Mouse (Mus musculus) left cerebral cortex, adult 18-20 months (tissue): ENCODE results near the gene Zeb2. TPM values are rescaled to one million over a fixed set of nuclear protein-coding genes. Genes with fewer than 3 reads are reported as not detected.
A peak's percentile ranks its signal among the peaks of the same experiment; 100 is the strongest.

Experiments
- DNase-seq, 2 experiments: peaks; one replicate each; pipeline ENCODE4 v3.0.0; 2021 to 2022; ENCODE audit warnings: low spot score in 2 of 2, mixed read lengths in 1 of 2
- total RNA-seq, 2 experiments: library from RNA; stranded (reverse); gene quantifications; 2 replicates each; pipeline ENCODE4 v1.2.3; 2021

The Zeb2 gene
- total RNA-seq, 2 experiments from 2014 or later, result 141 to 180 TPM

DNA sequence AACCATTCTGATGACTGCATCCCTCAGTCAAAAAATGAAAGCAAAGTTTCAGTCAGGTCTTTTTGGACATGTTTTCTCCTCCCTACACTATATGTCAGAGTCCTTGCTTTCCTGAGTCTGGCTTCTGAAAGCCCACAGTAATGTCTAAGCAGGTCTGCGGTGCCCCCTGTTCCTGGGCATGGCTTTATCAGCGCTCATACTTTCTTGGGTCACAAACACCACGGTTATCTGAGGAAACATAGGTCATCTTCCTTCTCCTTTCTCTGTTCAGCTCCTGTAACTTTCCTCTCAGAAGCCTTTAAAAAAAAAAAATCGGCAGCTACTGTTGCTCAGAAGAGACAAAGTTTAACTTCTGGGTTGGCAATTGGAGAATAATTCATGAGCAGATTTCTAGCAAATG, 17.2 kb downstream of the Zeb2 start:
- no peak for DNase-seq

DNA sequence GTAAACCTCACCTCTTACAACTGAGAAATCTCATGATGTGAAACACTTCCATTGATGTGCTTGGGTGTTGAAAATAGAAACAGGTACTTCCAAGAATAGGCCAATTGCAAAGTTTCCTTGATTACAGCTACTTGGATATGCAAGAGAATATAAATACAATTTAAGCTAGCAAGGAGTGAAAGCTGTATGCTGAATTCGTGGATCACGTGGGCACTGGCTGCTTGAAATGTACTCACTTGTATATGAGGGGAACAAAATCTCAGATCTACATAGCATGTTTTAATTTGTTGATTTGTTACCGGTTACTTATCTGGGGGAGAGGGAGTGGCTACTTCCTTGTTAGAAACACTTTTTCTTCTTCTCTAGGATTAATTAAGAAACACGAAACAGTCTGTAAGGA, 18.1 kb downstream of the Zeb2 start:
- DNase-seq, result no peak

GRCm38 (mm10) chr2:45097969-45098368, 19.2 kb downstream of the Zeb2 start:
- no peak for DNase-seq

DNA sequence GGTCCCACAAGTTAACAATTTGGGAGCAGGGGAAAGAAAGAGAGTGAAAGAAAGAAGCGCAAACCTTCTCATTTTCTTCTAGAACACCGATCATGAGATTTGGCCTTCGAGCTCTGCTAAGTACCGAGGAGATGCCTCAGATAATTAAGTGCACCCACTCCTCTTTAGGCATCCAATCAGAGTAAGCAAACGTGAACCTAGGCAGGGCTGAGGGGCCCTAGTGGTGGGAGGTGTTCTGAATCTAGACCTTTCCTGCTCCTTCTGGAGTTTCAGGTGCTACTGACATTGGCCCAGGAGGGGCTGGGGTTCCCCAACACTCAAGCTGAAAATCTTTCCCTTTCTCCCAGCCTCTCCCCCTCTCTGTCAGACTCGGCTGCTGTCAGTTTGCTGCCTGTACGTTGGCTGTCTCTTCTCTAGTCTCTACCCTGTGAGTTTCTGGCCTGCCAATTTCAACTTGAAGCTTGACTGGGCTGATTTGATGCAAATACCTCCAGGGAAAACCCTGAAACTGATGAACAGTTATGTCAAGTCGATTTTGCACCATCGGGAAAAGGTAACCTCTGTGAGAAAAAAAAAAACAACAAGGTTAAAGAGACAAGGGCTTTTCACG, 20.5 kb downstream of the Zeb2 start:
- DNase-seq, result no peak

DNA sequence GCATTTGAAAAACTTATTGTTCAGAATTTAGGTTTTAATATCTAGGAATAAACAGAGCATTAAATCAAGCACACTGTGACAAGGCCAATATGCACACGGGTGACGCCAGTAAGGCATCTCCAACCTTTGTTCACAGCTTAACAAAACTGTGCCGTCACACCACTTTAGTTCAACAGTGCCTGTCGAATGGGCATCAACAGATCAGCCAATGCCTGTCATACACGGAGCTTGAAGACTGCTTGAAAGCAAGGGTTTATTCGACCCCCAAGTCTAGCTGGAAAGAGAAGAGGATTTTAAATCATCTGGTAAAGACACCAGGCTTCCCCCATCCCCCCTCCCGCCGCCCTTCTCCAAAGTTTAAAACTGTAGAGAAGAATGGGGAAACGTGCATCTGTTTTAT, 21.4 kb downstream of the Zeb2 start:
- peak in 1 of 2 experiments; percentile 3 for DNase-seq

GRCm38 (mm10) chr2:45094371-45094967, 22.7 kb downstream of the Zeb2 start:
- no peak for DNase-seq

- DNase-seq, result no peak
These were observed 23.7 kb downstream of the Zeb2 start for GRCm38 (mm10) chr2:45093479-45093878.

DNA sequence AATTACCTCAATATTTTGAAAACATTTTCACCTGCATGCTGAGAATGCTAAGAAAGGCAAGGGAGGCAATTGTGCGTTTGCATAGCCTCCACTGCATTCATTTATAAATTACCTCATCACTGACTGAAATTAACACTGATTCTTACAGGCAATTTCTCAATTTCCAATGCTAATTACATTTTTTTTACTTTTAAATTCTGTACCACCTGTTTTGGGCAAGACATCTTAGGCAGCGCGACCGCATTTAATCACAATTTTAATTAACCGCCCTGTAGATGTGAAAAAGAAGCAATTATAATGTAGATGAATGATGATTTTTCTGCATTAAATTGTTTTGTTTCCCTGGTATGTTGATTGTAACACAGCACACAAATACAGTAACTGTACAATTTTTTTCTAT, 24.5 kb downstream of the Zeb2 start:
- DNase-seq, result no peak

DNA sequence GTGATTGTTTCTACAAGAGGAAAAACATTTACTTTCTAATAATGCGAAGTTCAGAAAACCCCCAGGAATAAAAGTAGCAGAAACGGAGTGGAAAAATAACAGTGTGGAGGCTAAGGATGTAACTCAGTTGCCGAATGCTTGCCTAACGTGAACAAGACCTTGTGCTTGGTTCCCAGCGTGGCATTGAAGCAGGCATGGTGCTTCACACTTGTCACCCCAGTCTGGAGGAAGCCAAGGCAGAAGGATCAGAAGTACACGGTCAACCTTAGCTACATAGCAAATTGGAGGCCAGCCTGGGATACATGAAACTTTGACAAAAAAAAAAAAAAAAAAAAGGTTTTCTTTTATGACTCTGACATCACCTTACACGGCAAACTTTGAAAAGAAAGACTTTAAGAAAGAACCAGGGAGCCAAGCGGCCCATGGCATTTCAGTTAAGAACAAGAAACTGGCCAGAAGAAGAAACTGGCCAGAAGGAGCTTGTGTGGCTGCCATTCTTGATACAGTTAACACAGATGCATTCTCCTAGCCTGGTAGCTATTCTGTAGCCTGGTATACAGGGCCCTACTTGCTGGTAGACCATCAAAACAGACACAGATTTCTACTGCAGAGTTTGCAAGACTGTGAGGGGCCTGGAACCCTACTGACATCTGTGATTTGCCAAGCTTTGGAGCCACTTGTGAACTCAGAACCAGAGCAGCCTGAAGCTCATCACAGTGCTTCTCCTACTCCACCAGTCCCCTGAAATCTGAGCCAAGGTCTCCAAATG, 26.5 kb downstream of the Zeb2 start:
- no peak for DNase-seq

GRCm38 (mm10) chr2:45089251-45089530, 28.0 kb downstream of the Zeb2 start:
- DNase-seq, result no peak

DNA sequence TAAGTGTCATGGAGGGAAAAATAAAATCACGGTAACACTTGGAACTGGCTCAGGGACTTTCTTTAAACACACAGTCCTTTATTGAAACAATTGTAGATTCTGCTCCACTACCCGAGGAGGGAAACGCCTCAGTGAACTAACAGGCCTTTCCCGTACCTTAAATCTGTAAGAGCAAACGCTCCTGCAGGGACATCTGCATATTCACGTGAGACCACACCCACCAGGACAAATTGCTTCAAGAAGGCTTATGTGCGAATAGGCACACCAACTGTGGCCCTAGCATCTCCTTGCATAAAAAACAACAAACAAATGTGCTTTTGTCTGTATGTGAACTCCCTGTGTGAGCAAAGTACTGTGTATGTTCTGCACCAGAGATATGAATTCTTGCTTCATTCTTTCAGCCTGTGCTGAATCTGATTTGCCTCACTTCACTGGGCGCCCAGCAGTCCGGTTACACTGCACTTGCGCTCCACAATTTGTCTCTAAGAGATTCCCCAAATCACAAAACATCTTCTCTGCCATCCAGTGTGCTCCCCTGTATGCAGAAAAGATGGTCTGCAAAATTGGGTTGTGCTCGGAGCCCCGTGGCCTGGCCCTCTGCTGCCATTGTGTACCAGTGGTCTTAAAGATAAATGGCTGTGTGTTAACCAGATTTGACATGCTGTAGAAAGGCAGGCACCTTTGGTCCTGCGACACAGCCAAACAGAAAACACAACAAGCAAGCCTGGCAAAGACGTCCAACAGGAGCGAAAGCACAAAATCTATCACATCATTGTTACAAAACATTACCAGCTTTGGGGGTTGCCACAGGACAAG, 28.6 kb downstream of the Zeb2 start:
- DNase-seq, result no peak

DNA sequence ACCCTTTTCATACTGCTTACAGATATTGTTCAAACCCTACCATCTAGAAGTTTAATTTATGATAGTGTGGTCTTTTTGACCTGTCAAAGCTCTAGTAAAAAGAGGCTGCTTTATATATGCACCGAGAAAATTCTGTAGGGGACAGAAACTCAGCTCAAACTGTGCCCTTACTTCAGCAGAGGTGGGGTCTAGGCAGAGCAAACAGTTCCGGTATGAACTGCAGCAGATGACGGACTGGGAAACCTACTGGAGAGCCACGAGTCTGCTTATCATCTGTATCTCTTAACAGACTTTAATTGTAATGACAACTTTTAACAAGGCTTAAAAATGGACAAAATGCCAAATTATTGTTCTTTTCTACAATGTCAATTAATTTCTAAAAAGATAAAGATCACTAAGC, 30.0 kb downstream of the Zeb2 start:
- no peak for DNase-seq

- DNase-seq, result no peak
These were observed 31.5 kb downstream of the Zeb2 start for GRCm38 (mm10) chr2:45085653-45086052.

DNA sequence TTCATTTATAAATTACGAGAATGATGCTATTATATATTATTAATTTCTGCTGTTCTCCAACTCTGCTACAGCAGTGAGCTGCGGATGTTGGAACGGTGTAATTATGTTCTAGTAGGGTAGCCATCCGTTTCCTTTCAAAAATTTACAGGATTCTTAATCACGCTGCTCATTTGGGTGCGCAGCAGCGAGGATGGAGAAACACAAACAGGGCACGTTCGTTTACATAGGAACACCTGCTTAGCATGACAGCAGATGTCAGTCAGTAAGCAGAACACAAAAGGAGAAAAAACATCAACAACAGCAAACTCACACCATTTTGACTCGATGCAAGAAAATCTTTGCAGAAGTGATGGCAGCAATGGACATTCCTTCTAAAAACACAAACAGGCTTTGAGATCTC, 34.2 kb downstream of the Zeb2 start:
- no peak for DNase-seq

DNA sequence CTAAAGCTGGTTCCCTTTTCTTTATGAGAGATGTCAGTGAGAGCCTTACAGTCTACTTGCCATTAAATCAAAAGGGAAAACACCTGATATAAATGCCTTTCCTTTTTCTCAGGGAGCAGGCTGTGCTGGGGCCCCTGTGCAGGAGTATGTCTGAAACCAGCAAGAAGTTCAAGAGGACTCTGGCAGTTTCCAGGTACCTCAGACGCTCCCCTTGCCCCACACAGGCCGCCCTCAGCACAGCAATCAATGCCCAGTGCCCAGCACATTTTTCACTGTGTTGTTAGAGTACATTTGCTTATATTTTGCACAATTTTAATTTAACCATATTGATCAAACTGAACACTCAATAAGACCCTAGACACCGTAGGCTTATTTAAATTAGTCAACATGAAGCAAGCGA, 35.6 kb downstream of the Zeb2 start:
- DNase-seq, result no peak

GRCm38 (mm10) chr2:45077938-45078487, 39.2 kb downstream of the Zeb2 start:
- no peak for DNase-seq

DNA sequence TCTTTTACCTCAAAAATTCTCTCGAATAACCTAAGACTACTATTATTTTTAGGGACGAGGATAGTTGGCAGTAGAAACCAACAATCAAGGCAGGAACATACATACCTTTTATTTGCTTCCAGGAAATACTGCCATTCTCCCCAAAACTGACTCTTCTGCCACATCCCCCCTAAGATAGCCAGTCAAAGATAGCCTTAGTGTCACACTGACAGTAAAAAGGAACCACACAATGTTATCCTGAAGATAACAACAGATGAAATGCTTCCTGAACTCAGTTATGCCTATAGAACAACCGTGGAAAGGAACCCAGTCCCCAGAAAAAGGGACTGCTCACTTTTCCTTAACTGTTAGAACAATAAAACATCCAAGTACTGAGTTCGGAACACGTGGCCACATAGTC, 39.8 kb downstream of the Zeb2 start:
- DNase-seq, result no peak

DNA sequence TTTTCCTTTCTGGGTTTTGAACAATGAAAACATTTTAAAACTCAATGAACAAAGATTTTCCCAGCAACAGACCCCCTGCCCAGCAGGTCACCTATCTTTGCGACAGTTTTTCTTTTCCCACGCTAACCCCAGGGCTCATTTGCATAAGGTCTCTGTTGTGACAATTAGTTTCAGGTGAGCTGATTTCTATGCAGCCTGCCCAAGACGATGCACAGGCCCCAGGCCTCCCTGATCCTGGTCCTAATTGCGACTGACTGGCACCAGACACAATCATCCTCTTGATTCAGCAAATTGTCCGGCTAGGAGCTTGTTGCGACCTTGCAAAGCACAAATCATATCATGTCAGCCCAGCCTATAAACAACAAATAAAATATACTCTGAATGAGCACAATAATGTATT, 44.2 kb downstream of the Zeb2 start:
- DNase-seq, result no peak

GRCm38 (mm10) chr2:45071296-45071695, 45.9 kb downstream of the Zeb2 start:
- no peak for DNase-seq

- DNase-seq, result no peak
These were observed 46.5 kb downstream of the Zeb2 start for GRCm38 (mm10) chr2:45070612-45071276.
